Mouse (Mus musculus): ENCODE measurements around the gene Plcl2.
A peak's percentile ranks its signal among the peaks of the same experiment; 100 is the strongest.
"Not testable (repeated sequence)": the region's sequence is repeated elsewhere in the genome, so short reads cannot be mapped to it uniquely, and the experiment has no call there.

The Plcl2 gene

GRCm38 (mm10) chr17:50677334-50677733 lies 168.1 kb downstream of the Plcl2 start:
- no peak for DNase-seq (ENCODE audit: low spot score)

DNA sequence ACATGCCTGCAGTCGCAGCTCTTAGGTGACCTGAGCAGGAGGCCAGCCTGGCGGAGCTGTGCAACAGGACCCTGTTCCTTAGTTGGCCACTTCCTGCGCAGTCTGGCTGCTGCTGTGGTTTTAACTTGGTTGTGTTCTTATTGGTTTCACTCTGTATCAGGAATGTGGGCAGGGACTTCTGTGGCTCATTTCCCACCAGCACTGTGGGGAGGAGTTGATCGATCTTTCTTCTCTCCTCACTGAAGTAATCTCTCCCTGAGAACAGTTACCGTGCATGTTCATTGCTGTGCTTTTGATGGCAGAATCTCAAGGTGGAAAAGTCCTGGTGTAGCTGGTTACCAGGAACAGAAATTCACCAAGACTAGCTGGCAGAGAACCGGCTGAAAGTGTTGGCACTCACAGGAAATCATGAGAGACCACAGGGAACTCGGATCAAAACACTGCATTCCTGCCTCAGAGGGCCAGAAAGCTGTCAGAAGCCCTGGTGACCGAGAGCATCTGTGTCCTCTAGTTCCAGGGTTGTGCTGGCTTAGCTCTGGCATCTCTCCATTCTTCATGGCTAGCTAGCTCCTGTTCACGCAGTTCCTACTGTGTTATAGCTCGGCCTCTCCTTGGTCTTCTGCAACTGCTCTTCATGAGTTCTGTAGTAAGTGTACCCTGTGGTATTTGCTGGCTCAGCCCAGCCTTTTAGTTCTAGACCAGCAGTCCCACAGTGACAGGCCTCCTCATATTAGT lies 168.9 kb downstream of the Plcl2 start:
- DNase-seq (ENCODE audit: low spot score): peak; percentile 65

GRCm38 (mm10) chr17:50678748-50679147 lies 169.5 kb downstream of the Plcl2 start:
- DNase-seq (ENCODE audit: low spot score): no peak

GRCm38 (mm10) chr17:50679613-50680534 lies 170.7 kb downstream of the Plcl2 start:
- DNase-seq (ENCODE audit: low spot score): no peak

DNA sequence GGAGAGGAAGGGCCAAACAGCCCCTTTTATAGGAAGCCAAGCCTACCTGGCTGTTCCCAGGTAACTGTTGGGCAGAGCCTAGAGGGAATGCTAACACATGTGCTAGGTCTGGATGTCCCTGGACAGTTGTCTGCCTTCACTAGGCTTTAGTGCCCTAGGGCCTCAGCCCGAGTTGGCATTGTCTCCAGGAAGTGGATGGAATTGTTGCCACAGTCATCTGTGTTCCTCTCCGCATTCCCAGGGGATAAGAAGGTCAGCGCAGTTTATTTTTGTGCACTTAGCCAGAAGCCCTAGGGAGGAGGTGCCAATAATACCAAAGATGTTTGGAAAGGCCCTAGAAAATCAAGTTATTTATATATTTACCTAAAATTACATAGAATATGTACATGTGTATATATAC lies 173.5 kb downstream of the Plcl2 start:
- peak; percentile 24 for DNase-seq (ENCODE audit: low spot score)

DNA sequence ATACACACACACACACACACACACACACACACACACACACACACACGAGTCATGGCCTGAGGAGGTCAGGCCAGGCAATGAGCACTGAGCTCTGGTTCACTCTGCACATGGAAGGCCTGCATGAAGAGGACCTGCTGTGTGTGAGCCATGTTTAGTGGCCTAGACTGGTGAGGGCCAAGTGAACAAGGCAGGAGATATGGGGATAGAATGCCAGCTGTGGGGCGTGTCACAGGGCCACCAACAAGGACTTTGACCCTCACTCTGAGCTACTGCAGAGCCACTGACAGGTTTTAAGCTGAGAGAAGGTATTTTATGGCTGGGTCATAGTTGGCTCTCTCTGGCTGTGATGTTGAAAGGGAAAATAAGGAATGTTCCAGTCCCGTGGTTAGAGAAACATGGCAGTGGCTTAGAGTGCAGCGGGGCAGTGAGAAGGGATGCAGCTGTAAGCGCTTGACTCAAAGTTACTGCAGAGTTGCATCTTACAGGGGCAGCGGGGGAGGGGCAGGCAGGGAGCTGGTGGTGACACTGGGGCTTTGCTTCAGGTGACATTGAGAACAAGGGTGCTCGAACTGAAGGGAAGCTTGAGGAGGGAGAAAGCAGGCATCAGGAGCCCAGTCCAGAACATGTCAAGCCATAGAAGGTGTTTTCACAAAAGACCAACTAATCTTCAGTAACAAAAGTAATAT lies 175.9 kb downstream of the Plcl2 start:
- DNase-seq (ENCODE audit: low spot score): no peak

DNA sequence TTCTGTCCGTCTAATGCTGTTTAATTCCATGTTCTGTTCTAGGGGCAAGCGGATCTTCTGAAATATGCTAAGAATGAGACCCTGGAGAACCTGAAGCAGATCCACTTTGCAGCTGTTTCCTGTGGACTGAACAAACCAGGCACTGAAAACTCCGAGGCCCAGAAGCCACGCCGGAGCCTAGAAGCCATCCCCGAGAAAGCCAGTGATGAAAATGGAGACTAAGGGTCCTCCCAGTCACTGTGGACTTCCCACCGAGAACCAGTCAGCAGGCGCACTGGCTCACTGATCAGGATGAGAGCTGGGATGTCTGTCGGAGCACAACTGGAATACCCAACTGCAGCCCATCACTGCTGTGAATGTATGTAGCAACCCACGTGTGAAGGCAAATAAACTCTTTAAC lies 178.5 kb downstream of the Plcl2 start:
- no peak for DNase-seq (ENCODE audit: low spot score)

- no peak for DNase-seq (ENCODE audit: low spot score)
Observed at GRCm38 (mm10) chr17:50688135-50688534, 178.9 kb downstream of the Plcl2 start.

- DNase-seq (ENCODE audit: low spot score): not testable (repeated sequence)
Observed at GRCm38 (mm10) chr17:50698410-50698809, 189.2 kb downstream of the Plcl2 start.

- no peak for DNase-seq (ENCODE audit: low spot score)
Observed at GRCm38 (mm10) chr17:50710497-50711222, 201.5 kb downstream of the Plcl2 start.

DNA sequence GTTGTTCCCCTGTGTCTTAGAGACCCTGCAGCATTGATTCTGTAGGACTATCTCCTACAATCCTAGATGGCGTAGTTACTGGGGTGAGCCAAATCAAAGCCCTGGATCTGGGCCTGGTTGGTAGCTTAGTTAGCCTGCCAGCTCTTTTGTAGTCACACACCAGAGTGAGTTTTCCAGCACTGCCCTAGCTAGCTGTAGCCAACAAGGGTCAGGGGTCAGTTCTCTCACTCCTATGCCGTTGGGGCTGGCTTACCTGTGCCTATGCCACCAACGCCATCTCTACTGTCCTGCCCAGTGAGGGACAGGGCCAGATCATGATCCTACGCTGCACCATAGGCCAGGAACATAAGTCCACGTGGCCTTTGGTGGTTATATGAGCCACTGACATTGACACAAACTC lies 208.4 kb downstream of the Plcl2 start:
- DNase-seq (ENCODE audit: low spot score): no peak

GRCm38 (mm10) chr17:50724376-50724775 lies 215.2 kb downstream of the Plcl2 start:
- no peak for DNase-seq (ENCODE audit: low spot score)

DNA sequence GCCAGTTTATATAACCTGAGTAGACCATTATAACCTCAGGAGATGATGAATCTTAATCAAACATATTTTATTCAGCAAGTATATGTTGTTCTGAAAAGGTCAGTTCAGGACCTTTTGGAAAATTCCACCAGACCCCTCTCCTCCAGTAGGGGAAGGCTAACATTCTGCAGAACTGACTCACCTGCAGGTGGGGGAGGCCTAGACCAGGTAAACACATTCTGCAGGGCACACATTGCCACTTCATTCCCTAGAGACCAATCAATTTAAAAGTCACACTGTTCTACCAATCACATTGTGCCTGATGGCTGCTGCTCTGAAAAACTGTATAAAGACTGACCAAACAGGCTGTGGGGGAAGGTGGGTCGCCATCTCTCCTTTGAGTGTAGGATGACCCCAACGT lies 217.1 kb downstream of the Plcl2 start:
- no peak for DNase-seq (ENCODE audit: low spot score)

DNA sequence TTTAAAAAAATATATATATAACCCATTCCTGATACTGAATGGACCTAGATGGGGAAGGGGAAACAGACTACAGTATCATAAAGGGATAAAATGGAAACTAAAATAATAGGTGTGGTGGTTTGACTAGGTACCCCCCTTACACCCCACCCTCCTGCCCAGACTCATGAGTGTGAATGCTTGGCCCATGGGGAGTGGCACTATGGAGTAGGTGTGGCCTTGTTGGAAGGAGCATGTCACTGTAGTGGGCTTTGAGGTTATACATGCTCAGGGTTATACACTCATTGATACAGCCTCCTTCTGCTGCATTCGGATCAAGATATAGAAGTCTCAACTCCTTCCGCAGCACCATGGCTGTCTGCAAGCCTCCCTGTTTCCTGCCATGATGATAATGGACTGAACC lies 219.8 kb downstream of the Plcl2 start:
- DNase-seq (ENCODE audit: low spot score): no peak

GRCm38 (mm10) chr17:50729577-50729976 lies 220.4 kb downstream of the Plcl2 start:
- DNase-seq (ENCODE audit: low spot score): peak; percentile 40

- peak; percentile 4 for DNase-seq (ENCODE audit: low spot score)
Observed at GRCm38 (mm10) chr17:50730896-50731295, 221.7 kb downstream of the Plcl2 start.

GRCm38 (mm10) chr17:50731876-50732275 lies 222.7 kb downstream of the Plcl2 start:
- no peak for DNase-seq (ENCODE audit: low spot score)

GRCm38 (mm10) chr17:50733390-50733789 lies 224.2 kb downstream of the Plcl2 start:
- DNase-seq (ENCODE audit: low spot score): no peak

DNA sequence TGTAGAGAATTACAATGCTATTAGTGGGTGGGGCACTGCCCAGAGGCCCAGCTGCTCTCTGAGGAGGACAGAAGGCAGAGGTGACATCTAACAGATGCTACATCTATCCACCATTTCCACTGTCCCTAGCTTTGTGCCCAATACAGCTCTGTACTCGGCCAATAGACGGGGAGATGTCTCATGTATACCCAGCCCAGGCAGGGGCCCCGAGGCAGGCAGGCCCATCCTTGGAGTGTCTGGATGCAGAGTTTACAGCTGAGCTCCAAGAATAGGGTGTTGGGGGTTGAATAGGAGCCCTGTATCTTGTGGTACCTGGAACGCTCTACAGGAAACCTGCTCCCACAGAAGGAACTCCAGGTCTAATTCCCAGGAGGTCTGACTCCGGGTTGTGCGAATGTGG lies 225.6 kb downstream of the Plcl2 start:
- no peak for DNase-seq (ENCODE audit: low spot score)

DNA sequence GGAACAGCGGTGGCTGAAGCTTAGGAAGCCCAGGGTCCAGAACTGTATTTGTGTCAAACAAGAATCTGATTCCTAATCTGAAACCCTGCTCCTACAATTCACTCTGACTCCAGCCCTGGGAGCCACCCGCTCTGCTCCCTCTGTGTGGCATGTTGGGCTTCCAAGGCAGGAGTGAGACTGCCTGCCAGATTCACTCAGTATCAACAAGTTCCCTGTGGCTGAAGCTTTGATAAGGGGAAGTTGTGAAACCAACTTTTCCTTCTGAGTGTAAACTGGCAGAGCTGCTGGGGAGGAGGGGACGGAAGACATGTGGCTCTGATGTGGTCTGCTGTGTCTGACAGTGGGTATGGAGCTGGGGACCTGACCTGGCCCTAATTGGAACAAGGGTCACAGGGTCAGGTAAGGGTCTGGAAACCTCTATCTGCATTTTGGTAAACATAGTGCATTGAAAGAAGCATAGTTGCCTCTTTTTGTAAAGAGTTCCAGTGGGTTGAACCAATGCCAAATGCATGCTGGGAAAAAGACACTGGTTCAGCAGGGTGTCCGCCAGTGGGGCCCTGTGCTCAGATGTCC lies 226.3 kb downstream of the Plcl2 start:
- DNase-seq (ENCODE audit: low spot score): peak; percentile 66

GRCm38 (mm10) chr17:50735955-50736533 lies 226.8 kb downstream of the Plcl2 start:
- DNase-seq (ENCODE audit: low spot score): peak; percentile 54
